Mouse (Mus musculus): ENCODE data around the gene Gm2916. TPM values are rescaled to one million over a fixed set of nuclear protein-coding genes. Genes with fewer than 3 reads are reported as not detected.

Gene Gm2916
- not detected in 2 replicates for polyA plus RNA-seq (2012)

GRCm38 (mm10) chr14:3883872-3884271 lies at the start of gene Gm2916:
Gene Gm2916, plus strand, starts transcription at chr14:3884172.

GRCm38 (mm10) chr14:3845945-3846344 lies 38.0 kb upstream of the Gm2916 start, which contains the start of gene Gm3033:
Gene Gm3033, plus strand, starts transcription at chr14:3846245.

GRCm38 (mm10) chr14:3931456-3931855 lies 47.5 kb downstream of the Gm2916 start, which contains the start of gene Gm3029:
Gene Gm3029, plus strand, starts transcription at chr14:3931756.

DNA sequence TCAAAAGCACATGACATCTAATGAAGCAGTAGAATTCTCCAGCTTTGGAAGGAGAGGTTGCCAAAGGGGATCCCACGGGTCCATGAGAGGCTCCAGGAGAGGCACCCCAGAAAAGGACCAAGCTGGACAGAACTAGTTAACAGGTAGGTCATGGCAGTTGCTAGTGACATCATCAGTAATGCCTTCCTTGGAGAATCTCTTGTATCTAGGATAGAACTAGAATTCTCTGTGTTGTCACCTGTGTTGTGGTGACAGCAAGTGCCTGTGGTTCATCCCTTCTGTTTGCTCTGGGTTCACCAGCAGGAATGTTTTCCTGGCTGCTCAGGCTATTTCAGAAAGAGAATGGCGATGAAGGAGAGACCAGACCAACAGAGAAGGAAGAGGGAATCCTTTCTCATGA lies 79.3 kb downstream of the Gm2916 start, which contains the start of gene Gm3095:
Gm3095 (plus strand) TSS at position 301 of the 400 bp plus-strand sequence.

Other genes starting within 250 kb of the Gm2916 start
- not detected in 2 replicates for gene Gm3012, start 249.7 kb upstream of the Gm2916 start, polyA plus RNA-seq (2012)
- not detected in 2 replicates for gene Gm3020, start 232.1 kb upstream of the Gm2916 start, polyA plus RNA-seq (2012)
- gene Gm3043, start 195.4 kb upstream of the Gm2916 start, polyA plus RNA-seq (2012), result not detected in 2 replicates
- not detected in 2 replicates for gene Gm3002, start 74.1 kb upstream of the Gm2916 start, polyA plus RNA-seq (2012)
- 0.03 TPM in 1 of 2 replicates, not detected in the other for gene Gm3033, start 37.9 kb upstream of the Gm2916 start, polyA plus RNA-seq (2012)
- not detected in 2 replicates for gene Gm3029, start 47.6 kb downstream of the Gm2916 start, polyA plus RNA-seq (2012)
- gene Gm3095, start 79.4 kb downstream of the Gm2916 start, polyA plus RNA-seq (2012), result not detected in 2 replicates
- gene Gm3099, start 114.2 kb downstream of the Gm2916 start, polyA plus RNA-seq (2012), result not detected in 2 replicates
- gene Gm5796, start 139.8 kb downstream of the Gm2916 start, polyA plus RNA-seq (2012), result 0.04 TPM in 1 of 2 replicates, not detected in the other
- gene Gm3115, start 199.9 kb downstream of the Gm2916 start, polyA plus RNA-seq (2012), result not detected in 2 replicates
- gene Gm8108, start 226.4 kb downstream of the Gm2916 start, polyA plus RNA-seq (2012), result not detected in 2 replicates

Measured in megakaryocyte-erythroid progenitor cell, adult 5 weeks (primary cell).